Mouse (Mus musculus) liver (tissue): ENCODE results near the gene Gsx2.

Experiments
- DNase-seq: peaks from one replicate; pipeline ENCODE4 v3.0.0-alpha.2; 2020; ENCODE audit warnings: mixed read lengths

Gene Gsx2

GRCm38 (mm10) chr5:75075383-75075941 lies at the start of gene Gsx2:
Gsx2 (plus strand) TSS chr5:75075601.
- no peak for DNase-seq

- DNase-seq, result no peak
These were observed 39.9 kb upstream of the Gsx2 start for GRCm38 (mm10) chr5:75035475-75035874.

GRCm38 (mm10) chr5:75039307-75039706 lies 36.1 kb upstream of the Gsx2 start:
- DNase-seq, result peak; percentile 6

- DNase-seq, result peak; percentile 13
These were observed 32.4 kb upstream of the Gsx2 start for GRCm38 (mm10) chr5:75043011-75043445.

- DNase-seq, result peak; percentile 16
These were observed 31.6 kb upstream of the Gsx2 start for GRCm38 (mm10) chr5:75043621-75044301.

- peak; percentile 88 for DNase-seq
These were observed 31.0 kb upstream of the Gsx2 start, which contains the start of gene Chic2 for GRCm38 (mm10) chr5:75044310-75044904. Chic2 (minus strand) TSS chr5:75044774.

GRCm38 (mm10) chr5:75045371-75045770 lies 30.0 kb upstream of the Gsx2 start:
- no peak for DNase-seq

GRCm38 (mm10) chr5:75046681-75047321 lies 28.6 kb upstream of the Gsx2 start:
- DNase-seq, result no peak

- DNase-seq, result no peak
These were observed 24.3 kb upstream of the Gsx2 start for GRCm38 (mm10) chr5:75051109-75051508.

GRCm38 (mm10) chr5:75063177-75063576 lies 12.2 kb upstream of the Gsx2 start:
- DNase-seq, result no peak

GRCm38 (mm10) chr5:75066715-75067114 lies 8.7 kb upstream of the Gsx2 start:
- no peak for DNase-seq

GRCm38 (mm10) chr5:75067125-75067756 lies 8.2 kb upstream of the Gsx2 start:
- peak; percentile 61 for DNase-seq

GRCm38 (mm10) chr5:75070132-75070531 lies 5.3 kb upstream of the Gsx2 start:
- no peak for DNase-seq

- no peak for DNase-seq
These were observed 4.6 kb upstream of the Gsx2 start for GRCm38 (mm10) chr5:75070656-75071375.

GRCm38 (mm10) chr5:75071951-75072350 lies 3.5 kb upstream of the Gsx2 start:
- DNase-seq, result no peak

GRCm38 (mm10) chr5:75072532-75072931 lies 2.9 kb upstream of the Gsx2 start:
- DNase-seq, result no peak

- DNase-seq, result no peak
These were observed 2.2 kb upstream of the Gsx2 start for GRCm38 (mm10) chr5:75073167-75073566.

- DNase-seq, result no peak
These were observed 1.7 kb upstream of the Gsx2 start for GRCm38 (mm10) chr5:75073684-75074083.

- DNase-seq, result no peak
These were observed 1.3 kb upstream of the Gsx2 start for GRCm38 (mm10) chr5:75074132-75074531.

GRCm38 (mm10) chr5:75074537-75075382 lies 641 bp upstream of the Gsx2 start:
- DNase-seq, result no peak

- DNase-seq, result no peak
These were observed 1.1 kb downstream of the Gsx2 start for GRCm38 (mm10) chr5:75076326-75077050.
